Mouse (Mus musculus) stomach, embryonic 14.5 days (tissue): ENCODE measurements around the gene Tnfrsf19. TPM values are rescaled to one million over a fixed set of nuclear protein-coding genes. Genes with fewer than 3 reads are reported as not detected.

Experiments
- ATAC-seq: fragments of 200-750 bp; cut with Nextera tagmentation; 2 replicates; pipeline ENCODE4 v1.8.0; 2017; ENCODE audit warnings: low read depth, moderate TSS enrichment; ENCODE audit not compliant: insufficient number of reproducible peaks, insufficient read depth, low FRiP score
- H3K27ac ChIP-seq: fragments of 300-500 bp; sonication (generic); 2 replicates; pipeline ENCODE4 v1.5.1; 2014; ENCODE audit warnings: mild to moderate bottlenecking, low read length, moderate library complexity, mixed read lengths
- H3K27me3 ChIP-seq: fragments of 300-500 bp; sonication (generic); 2 replicates; pipeline ENCODE4 v1.6.1; 2014; ENCODE audit warnings: low read length, control low read depth, mixed read lengths; ENCODE audit not compliant: control insufficient read depth, insufficient read depth
- H3K36me3 ChIP-seq: fragments of 300-500 bp; sonication (generic); 2 replicates; pipeline ENCODE4 v1.6.1; 2014; ENCODE audit warnings: mild to moderate bottlenecking, control low read depth, low read length, moderate library complexity, mixed read lengths; ENCODE audit not compliant: control insufficient read depth, insufficient read depth
- H3K4me1 ChIP-seq: fragments of 300-500 bp; sonication (generic); 2 replicates; pipeline ENCODE4 v1.6.1; 2014; ENCODE audit warnings: low read length, control low read depth, mixed read lengths; ENCODE audit not compliant: control insufficient read depth, insufficient read depth
- H3K4me2 ChIP-seq: fragments of 300-500 bp; sonication (generic); replicated peaks from 2 replicates; pipeline ENCODE4 v1.6.1; 2014; ENCODE audit warnings: low read depth, low read length, control low read depth
- H3K4me3 ChIP-seq: fragments of 300-500 bp; sonication (generic); 2 replicates; pipeline ENCODE4 v1.5.1; 2014; ENCODE audit warnings: low read depth, low read length, control low read depth
- H3K9ac ChIP-seq: fragments of 300-500 bp; sonication (generic); replicated peaks from 2 replicates; pipeline ENCODE4 v1.6.1; 2014; ENCODE audit warnings: low read depth, mild to moderate bottlenecking, control low read depth, low read length, moderate library complexity, mixed read lengths
- H3K9me3 ChIP-seq: fragments of 300-500 bp; sonication (generic); 2 replicates; pipeline ENCODE4 v1.6.1; 2016; ENCODE audit warnings: low read depth, low read length, control low read depth; ENCODE audit not compliant: control insufficient read depth
- WGBS: fragments of 180-500 bp; shearing (Covaris S2); extraction: QIAGEN DNeasy Blood & Tissue Kit; methylation state at CpG from one replicate; pipeline ENCODE4 v1.1.7; 2014; 5-methylcytosine and 5-hydroxymethylcytosine counted together
- polyA plus RNA-seq: library from polyadenylated mRNA; unstranded; fragments of >200 nt; fragmentation: Nextera tagmentation; extraction: Ambion mirVana; gene quantifications from 2 replicates; pipeline ENCODE4 v1.2.1, GENCODE M21; 2014

Gene Tnfrsf19
- polyA plus RNA-seq, 1 experiment from 2014 or later = 42.0 TPM

DNA sequence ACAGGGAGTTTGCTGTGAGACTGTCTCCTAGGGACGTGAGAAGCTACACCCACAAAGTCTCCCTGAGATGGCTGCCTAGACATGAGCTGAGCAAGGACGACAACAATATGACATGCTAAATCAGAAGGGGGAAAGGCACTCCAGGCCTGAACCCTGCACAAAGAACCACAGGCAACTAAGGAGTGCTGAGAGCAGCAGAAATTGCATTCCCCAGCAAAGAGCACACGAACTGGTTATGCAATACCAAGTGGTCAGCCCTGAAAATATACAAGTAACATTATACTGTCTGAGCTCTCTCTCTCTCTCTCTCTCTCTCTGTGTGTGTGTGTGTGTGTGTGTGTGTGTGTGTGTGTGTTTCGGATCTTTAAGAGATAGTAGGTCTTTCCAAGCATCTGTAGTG is 129.6 kb downstream of the Tnfrsf19 start:
- H3K27ac ChIP-seq = no peak overlapping the region
- H3K27me3 ChIP-seq = no peaks in the 10 kb centered on the region
- H3K4me1 ChIP-seq = peaks cover 15% of the 10 kb centered on the region
- no peaks in the 10 kb centered on the region for H3K9me3 ChIP-seq
- H3K9ac ChIP-seq = no peak overlapping the region
- no peak overlapping the region for H3K4me2 ChIP-seq
- no peaks in the 10 kb centered on the region for H3K36me3 ChIP-seq
- 27% methylated on average over 4 of the region's 4 CpGs for WGBS
- ATAC-seq = no peak; the same call in 1 of the 2 replicates
- no peak overlapping the region for H3K4me3 ChIP-seq

Other genes with a start within 250 kb of the Tnfrsf19 start
- gene Sacs, start 92.0 kb upstream of the Tnfrsf19 start, polyA plus RNA-seq = 4.9 and 5.5 TPM in 2 replicates
- gene Sgcg, start 212.0 kb upstream of the Tnfrsf19 start, polyA plus RNA-seq = 0.38 and 1.2 TPM in 2 replicates